Mouse (Mus musculus) kidney, adult 11 months (tissue): ENCODE data around the gene Gpank1.

Experiments
- DNase-seq: peaks from one replicate; pipeline ENCODE4 v3.0.0; 2022

Gpank1 gene

GRCm38 (mm10) chr17:35162730-35163129, 41.5 kb downstream of the Gpank1 start:
- peak; percentile 53 for DNase-seq

GRCm38 (mm10) chr17:35163326-35164081, 42.2 kb downstream of the Gpank1 start:
- DNase-seq = no peak

DNA sequence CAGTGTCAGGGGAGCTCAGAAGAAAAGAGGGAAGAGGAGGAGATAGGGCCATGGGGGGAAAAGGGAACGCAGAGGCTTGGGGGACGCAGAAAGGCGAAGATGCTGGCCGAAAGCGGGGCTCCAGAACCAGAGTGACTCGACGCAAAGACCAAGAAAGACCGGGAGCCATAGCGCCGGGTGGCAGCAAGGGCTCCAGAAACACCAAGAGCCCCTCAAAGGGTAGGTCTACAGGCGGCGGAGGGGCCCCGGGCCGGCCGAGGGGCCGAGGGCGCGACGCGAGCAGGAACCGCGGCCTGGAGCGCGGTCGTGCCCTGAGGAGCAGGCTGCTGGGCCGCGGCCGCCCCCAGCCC, 42.9 kb downstream of the Gpank1 start:
- DNase-seq = peak; percentile 40

DNA sequence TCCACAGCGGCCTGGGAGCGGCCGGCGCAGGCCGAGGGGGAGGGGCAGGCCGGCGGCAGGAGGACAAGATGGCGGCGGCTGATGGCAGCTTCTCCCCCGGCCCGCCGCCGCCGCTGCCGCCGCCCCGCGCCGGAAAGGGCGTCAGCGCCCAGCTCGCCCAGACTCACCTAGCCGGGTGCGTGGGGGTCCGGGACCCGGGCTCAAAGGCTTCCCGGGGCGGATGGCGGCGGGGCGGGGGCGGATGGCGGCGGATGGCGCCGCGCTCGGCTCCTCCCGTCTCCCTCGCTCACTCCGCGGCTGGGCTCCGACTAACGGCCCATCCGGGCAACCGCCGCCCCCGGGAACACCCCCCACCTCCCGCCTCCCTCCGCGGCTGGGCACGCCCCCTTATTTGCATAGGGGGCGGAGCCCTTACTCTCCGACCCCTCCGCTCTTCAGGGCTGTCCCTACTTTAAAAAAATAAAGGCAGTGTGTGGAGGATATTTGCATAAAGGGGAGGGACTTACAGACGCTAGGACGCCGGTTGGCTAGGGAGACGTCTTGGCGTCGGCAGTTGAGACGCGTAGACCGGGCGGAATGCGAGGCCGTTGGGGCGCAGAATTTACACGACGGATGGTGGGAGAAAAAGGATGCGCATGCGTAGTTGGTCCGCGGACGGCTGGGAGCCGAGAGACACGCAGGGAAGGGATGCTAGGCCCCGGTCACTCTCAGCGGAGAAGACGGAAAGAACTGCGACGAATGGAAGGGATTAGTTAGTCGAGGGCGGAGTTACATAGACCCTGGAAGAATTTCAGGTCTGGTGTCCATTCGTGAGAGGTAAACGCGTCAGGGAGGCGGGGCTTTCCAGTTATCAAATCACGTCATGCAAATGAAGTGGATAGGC, 43.6 kb downstream of the Gpank1 start, which contains the start of gene Prrc2a:
TSS of gene Prrc2a (minus strand) at position 330 of the 883 bp plus-strand sequence.
- peak; percentile 99 for DNase-seq

GRCm38 (mm10) chr17:35165451-35166155, 44.3 kb downstream of the Gpank1 start:
- no peak for DNase-seq

- peak; percentile 73 for DNase-seq
Measured at GRCm38 (mm10) chr17:35166352-35167035, 45.2 kb downstream of the Gpank1 start.

- no peak for DNase-seq
Measured at GRCm38 (mm10) chr17:35167794-35168193, 46.5 kb downstream of the Gpank1 start.

DNA sequence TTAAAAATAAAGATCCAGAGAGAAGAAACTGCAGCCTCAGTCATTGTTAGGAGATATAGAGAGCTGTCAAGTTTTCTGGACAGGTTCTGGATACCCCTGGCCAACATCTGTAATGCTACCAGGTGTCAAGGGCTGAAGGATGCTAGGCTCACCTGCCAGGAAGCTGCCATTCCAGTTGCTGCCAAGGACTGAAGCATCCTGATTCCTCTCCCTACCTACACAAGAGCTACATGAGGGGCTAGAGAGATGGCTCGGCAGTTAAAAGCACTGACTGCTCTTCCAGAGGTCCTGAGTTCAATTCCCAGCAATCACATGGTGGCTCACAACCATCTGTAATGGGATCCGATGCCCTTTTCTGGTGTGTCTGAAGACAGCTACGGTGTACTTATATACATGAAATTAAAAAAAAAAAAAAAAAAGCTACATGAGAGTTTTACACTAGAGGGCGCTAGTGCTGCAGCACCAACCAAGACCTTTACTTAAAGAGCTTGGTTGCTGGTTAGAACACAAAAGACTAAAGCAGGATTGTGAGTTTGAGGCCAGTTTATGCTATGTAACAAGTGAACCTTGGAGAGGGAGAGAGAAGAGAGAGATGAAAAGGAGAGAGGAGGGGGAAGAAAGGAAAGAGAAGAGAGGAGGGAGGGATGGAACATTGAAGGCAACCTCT, 47.4 kb downstream of the Gpank1 start:
- no peak for DNase-seq

- DNase-seq = no peak
Measured at GRCm38 (mm10) chr17:35172445-35173234, 51.4 kb downstream of the Gpank1 start.

GRCm38 (mm10) chr17:35173329-35173728, 52.1 kb downstream of the Gpank1 start:
- no peak for DNase-seq
